Mouse (Mus musculus) spleen, adult 2 months (tissue): ENCODE results near the gene Isy1.

Source experiments
- CTCF ChIP-seq: fragments of 200-500 bp; IDR thresholded peaks from 2 replicates; pipeline ENCODE4 v1.5.1; 2011; ENCODE audit warnings: mild to moderate bottlenecking, inconsistent platforms; ENCODE audit not compliant: insufficient read depth, insufficient read length, insufficient replicate concordance; ENCODE audit errors: extremely low read depth
- POLR2A ChIP-seq: fragments of 200-500 bp; IDR thresholded peaks from 2 replicates; pipeline ENCODE4 v1.6.1; 2011; ENCODE audit warnings: low read depth, low read length, inconsistent platforms

DNA sequence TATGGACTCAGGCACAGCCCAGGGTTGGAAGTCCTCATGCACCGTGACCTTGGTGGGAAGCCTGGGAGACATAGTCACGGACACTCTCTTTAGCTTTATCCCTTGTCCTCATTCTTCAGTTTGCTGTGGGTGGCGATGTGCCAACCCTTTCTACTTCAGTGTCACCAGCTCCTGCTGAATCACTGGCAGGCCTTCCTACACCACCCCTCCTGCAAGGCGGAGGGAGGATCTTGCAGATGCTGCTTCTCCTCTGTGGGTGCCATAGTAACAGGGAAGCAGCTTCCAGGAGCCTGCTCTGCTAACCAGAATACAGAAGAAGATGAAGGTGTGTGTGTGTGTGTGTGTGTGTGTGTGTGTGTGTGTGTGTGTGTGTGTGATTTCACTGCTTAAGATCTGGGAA lies 44.2 kb upstream of the Isy1 start:
- TF ChIP-seq CTCF (no peak), POLR2A (no peak)
